Mouse (Mus musculus): ENCODE results near the gene Prss42. TPM values are rescaled to one million over a fixed set of nuclear protein-coding genes. Genes with fewer than 3 reads are reported as not detected.
"Not testable (repeated sequence)": the region's sequence is repeated elsewhere in the genome, so short reads cannot be mapped to it uniquely, and the experiment has no call there.

Gene Prss42
- polyA plus RNA-seq, 1 experiment, result 8.7 TPM

DNA sequence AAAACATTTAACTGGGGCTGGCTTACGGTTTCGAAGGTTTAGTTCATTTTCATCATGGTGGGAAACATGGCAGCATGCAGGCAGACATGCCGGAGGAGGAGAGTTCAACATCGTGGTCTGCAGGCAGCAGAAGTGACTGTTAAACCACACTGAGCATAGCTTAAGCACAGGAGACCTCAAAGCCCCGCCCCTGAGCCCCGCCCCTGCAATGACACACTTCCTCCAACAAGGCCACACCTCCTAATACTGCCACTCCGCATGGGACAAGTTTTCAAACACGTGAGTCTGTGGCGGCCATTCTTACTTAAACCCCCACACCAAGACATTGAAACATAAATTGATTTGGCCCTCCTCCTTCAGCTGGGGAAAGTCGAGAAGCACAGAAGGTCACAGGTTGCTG is 953 bp upstream of the Prss42 start:
- Histone ChIP-seq H3K4me3 (ENCODE audit: low read depth, low read length) (peak overlapping the region; percentile 95), H3K27me3 (ENCODE audit: control insufficient read depth, insufficient read depth, low read length, poor library complexity, severe bottlenecking) (no peaks in the 10 kb centered on the region), H3K9me3 (replicated peaks; ENCODE audit: control insufficient read depth, insufficient read depth, low read length, poor library complexity, severe bottlenecking) (no peaks in the 10 kb centered on the region), H3K4me1 (ENCODE audit: control insufficient read depth, insufficient read depth, low read length) (no peaks in the 10 kb centered on the region), H3K36me3 (ENCODE audit: control insufficient read depth, insufficient read depth, low read length, poor library complexity, severe bottlenecking) (peaks cover 3% of the 10 kb centered on the region; the same call in 1 of the 2 replicates), H3K9ac (ENCODE audit: low read depth, poor library complexity, severe bottlenecking) (peak overlapping the region; percentile 52), H3K27ac (ENCODE audit: insufficient read depth, low read length) (0 out of 2 replicates have a peak overlapping the region, but pooled peaks have one; percentile 42)
- TF ChIP-seq POLR2A (IDR thresholded peaks at IDR 0.05; ENCODE audit: insufficient read depth, low read length), result peak; percentile 98
- no peak for TF ChIP-seq CTCF (IDR thresholded peaks at IDR 0.05; ENCODE audit: low read depth, low read length)
- no peak for TF ChIP-seq EP300 (IDR thresholded peaks at IDR 0.05; ENCODE audit: insufficient read depth, low read depth, low read length)

DNA sequence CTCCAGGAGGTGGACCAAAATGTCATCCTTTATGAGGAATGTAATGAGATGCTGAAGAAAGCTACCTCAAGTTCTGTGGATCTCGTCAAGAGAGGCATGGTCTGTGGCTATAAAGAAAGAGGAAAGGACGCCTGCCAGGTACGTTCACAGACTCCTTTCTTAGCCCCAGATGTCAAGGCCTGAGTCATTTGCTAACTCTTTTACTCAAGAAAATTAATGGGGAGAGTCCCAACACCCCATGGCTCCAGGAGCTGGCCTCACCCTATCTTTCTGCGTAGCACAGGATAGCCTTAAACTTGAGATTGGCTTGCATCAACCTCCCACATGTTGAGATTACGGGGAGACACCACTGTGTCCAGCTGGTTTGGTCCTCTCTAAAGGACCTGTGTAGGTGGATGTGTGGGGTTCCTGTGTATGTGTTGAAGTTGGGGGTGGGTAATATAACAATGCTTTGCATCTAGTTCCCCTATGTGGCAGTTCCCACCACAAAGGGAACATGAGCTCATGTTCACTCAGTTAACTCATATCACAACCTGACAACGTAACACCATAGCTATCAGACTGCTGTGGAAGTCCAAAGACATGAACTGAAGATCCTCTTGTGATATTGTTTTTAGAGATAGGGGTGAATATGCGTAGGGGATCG is 3.0 kb downstream of the Prss42 start:
- H3K4me3 ChIP-seq (ENCODE audit: low read depth, low read length), result no peak overlapping the region
- H3K9ac ChIP-seq (ENCODE audit: low read depth, poor library complexity, severe bottlenecking), result no peak overlapping the region
- no peaks in the 10 kb centered on the region for H3K4me1 ChIP-seq (ENCODE audit: control insufficient read depth, insufficient read depth, low read length)
- H3K9me3 ChIP-seq (replicated peaks; ENCODE audit: control insufficient read depth, insufficient read depth, low read length, poor library complexity, severe bottlenecking), result no peaks in the 10 kb centered on the region
- H3K36me3 ChIP-seq (ENCODE audit: control insufficient read depth, insufficient read depth, low read length, poor library complexity, severe bottlenecking), result peaks cover 3% of the 10 kb centered on the region; the same call in 1 of the 2 replicates
- no peak for TF ChIP-seq CTCF (IDR thresholded peaks at IDR 0.05; ENCODE audit: low read depth, low read length)
- TF ChIP-seq EP300 (IDR thresholded peaks at IDR 0.05; ENCODE audit: insufficient read depth, low read depth, low read length), result no peak
- TF ChIP-seq POLR2A (IDR thresholded peaks at IDR 0.05; ENCODE audit: insufficient read depth, low read length), result no peak
- no peaks in the 10 kb centered on the region for H3K27me3 ChIP-seq (ENCODE audit: control insufficient read depth, insufficient read depth, low read length, poor library complexity, severe bottlenecking)
- no peak overlapping the region for H3K27ac ChIP-seq (ENCODE audit: insufficient read depth, low read length)

DNA sequence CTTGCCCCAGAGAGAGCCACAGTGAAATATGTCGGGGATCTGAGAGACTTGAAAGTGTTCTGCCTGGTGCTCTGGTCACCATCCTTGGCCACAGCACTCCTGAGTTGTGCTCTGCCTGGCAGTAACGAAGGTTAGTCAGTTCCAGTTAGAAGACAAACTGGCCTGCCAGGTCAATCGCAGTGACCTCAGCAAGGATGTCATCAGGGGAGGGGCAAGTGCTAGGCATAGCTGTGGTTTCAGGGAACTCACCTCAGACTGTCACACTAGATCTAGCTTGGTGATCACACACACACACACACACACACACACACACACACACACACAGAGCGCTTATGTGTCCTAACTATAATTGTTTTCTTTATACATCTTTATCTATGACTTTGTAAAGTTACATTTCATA is 5.3 kb downstream of the Prss42 start:
- TF ChIP-seq CTCF (IDR thresholded peaks at IDR 0.05; ENCODE audit: low read depth, low read length), result no peak
- TF ChIP-seq EP300 (IDR thresholded peaks at IDR 0.05; ENCODE audit: insufficient read depth, low read depth, low read length), result no peak
- TF ChIP-seq POLR2A (IDR thresholded peaks at IDR 0.05; ENCODE audit: insufficient read depth, low read length), result no peak
- no peak overlapping the region for H3K27ac ChIP-seq (ENCODE audit: insufficient read depth, low read length)
- no peak overlapping the region for H3K9ac ChIP-seq (ENCODE audit: low read depth, poor library complexity, severe bottlenecking)
- H3K27me3 ChIP-seq (ENCODE audit: control insufficient read depth, insufficient read depth, low read length, poor library complexity, severe bottlenecking), result no peaks in the 10 kb centered on the region
- H3K36me3 ChIP-seq (ENCODE audit: control insufficient read depth, insufficient read depth, low read length, poor library complexity, severe bottlenecking), result peaks cover 3% of the 10 kb centered on the region; the same call in 1 of the 2 replicates
- no peaks in the 10 kb centered on the region for H3K4me1 ChIP-seq (ENCODE audit: control insufficient read depth, insufficient read depth, low read length)
- no peaks in the 10 kb centered on the region for H3K9me3 ChIP-seq (replicated peaks; ENCODE audit: control insufficient read depth, insufficient read depth, low read length, poor library complexity, severe bottlenecking)
- no peak overlapping the region for H3K4me3 ChIP-seq (ENCODE audit: low read depth, low read length)

DNA sequence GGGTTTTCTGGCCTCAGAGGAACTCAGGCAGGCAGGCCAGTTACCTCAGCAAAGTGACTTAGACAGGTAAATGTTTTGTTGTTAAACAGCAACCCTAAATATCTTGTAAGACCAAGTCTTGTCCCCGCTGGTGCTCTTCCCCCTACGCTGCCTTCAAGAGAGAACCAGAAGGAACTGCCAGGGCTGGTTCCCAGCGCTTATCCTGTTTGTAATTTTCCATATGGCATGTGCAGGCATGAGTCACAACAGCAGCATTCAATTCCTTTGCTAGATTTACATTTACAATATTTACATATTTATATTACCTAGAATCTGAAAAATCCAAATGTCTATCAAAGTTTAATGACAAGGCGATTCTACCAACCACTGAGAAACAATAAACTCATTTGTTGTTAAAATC is 12.1 kb downstream of the Prss42 start:
- TF ChIP-seq CTCF (IDR thresholded peaks at IDR 0.05; ENCODE audit: low read depth, low read length), result no peak
- no peaks in the 10 kb centered on the region for H3K4me1 ChIP-seq (ENCODE audit: control insufficient read depth, insufficient read depth, low read length)
- no peaks in the 10 kb centered on the region for H3K36me3 ChIP-seq (ENCODE audit: control insufficient read depth, insufficient read depth, low read length, poor library complexity, severe bottlenecking)
- H3K9me3 ChIP-seq (replicated peaks; ENCODE audit: control insufficient read depth, insufficient read depth, low read length, poor library complexity, severe bottlenecking), result no peaks in the 10 kb centered on the region
- no peak overlapping the region for H3K9ac ChIP-seq (ENCODE audit: low read depth, poor library complexity, severe bottlenecking)
- no peak overlapping the region for H3K27ac ChIP-seq (ENCODE audit: insufficient read depth, low read length)
- H3K4me3 ChIP-seq (ENCODE audit: low read depth, low read length), result no peak overlapping the region
- H3K27me3 ChIP-seq (ENCODE audit: control insufficient read depth, insufficient read depth, low read length, poor library complexity, severe bottlenecking), result no peaks in the 10 kb centered on the region

DNA sequence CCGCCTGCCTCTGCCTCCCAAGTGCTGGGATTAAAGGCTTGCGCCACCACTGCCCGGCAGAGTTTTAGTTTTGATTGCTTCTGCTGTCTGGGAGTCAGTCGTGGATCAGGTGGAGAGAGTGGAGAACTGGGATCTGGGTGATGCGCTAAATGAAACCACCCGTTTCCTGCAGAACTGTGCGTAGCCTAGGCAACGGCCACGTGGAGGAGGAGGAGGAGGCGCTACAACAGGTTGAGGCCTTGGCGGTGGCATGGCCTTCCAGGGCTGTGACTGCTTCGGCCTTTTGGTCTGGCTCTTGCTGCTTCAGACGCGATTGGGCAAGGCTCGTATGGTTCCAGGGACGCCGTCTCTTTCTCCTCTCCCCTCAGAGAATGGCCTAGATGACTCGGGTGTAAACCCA is 15.8 kb downstream of the Prss42 start, which contains the start of gene Prss44:
Gene Prss44, plus strand, starts transcription at position 206 of the 400 bp plus-strand sequence.
- no peaks in the 10 kb centered on the region for H3K4me1 ChIP-seq (ENCODE audit: control insufficient read depth, insufficient read depth, low read length)
- H3K9ac ChIP-seq (ENCODE audit: low read depth, poor library complexity, severe bottlenecking), result no peak within 1 kb of the TSS
- TF ChIP-seq CTCF (IDR thresholded peaks at IDR 0.05; ENCODE audit: low read depth, low read length) (no peak), POLR2A (IDR thresholded peaks at IDR 0.05; ENCODE audit: insufficient read depth, low read length) (no peak), EP300 (IDR thresholded peaks at IDR 0.05; ENCODE audit: insufficient read depth, low read depth, low read length) (no peak)
- no peak within 1 kb of the TSS for H3K27ac ChIP-seq (ENCODE audit: insufficient read depth, low read length)
- no peaks in the 10 kb centered on the region for H3K9me3 ChIP-seq (replicated peaks; ENCODE audit: control insufficient read depth, insufficient read depth, low read length, poor library complexity, severe bottlenecking)
- no peaks in the 10 kb centered on the region for H3K27me3 ChIP-seq (ENCODE audit: control insufficient read depth, insufficient read depth, low read length, poor library complexity, severe bottlenecking)
- no peaks in the 10 kb centered on the region for H3K36me3 ChIP-seq (ENCODE audit: control insufficient read depth, insufficient read depth, low read length, poor library complexity, severe bottlenecking)
- peak within 1 kb of the TSS; percentile 43 for H3K4me3 ChIP-seq (ENCODE audit: low read depth, low read length)

DNA sequence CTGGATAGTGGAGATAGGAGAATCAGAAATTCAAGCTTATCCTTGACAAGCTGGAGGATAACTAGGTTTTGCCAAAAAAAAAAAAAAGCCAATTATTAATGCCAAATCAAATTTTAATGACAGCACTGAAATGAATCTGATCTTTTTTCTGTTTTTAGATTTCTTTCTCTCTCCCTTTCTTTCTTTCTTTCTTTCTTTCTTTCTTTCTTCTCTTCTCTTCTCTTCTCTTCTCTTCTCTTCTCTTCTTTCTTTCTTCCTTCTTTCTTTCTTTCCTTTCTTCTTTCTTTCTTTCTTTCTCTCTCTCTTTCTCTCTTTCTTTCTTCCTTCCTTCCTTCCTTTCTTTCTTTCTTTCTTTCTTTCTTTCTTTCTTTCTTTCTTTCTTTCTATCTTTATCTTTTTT is 22.6 kb downstream of the Prss42 start:
- not testable (repeated sequence) for H3K4me1 ChIP-seq (ENCODE audit: control insufficient read depth, insufficient read depth, low read length)

More for the DNA sequence above, 22.6 kb downstream of the Prss42 start:
- H3K4me3 ChIP-seq (ENCODE audit: low read depth, low read length); H3K9ac ChIP-seq (ENCODE audit: low read depth, poor library complexity, severe bottlenecking); H3K9me3 ChIP-seq (replicated peaks; ENCODE audit: control insufficient read depth, insufficient read depth, low read length, poor library complexity, severe bottlenecking); H3K36me3 ChIP-seq (ENCODE audit: control insufficient read depth, insufficient read depth, low read length, poor library complexity, severe bottlenecking); H3K27me3 ChIP-seq (ENCODE audit: control insufficient read depth, insufficient read depth, low read length, poor library complexity, severe bottlenecking); H3K27ac ChIP-seq (ENCODE audit: insufficient read depth, low read length): not testable (repeated sequence)

Data from ES-Bruce4 (cell line).